Mouse (Mus musculus) megakaryocyte, embryonic 14.5 days (primary cell): ENCODE data around the gene Tmie. TPM values are rescaled to one million over a fixed set of nuclear protein-coding genes. Genes with fewer than 3 reads are reported as not detected.
"Not testable (repeated sequence)": the region's sequence is repeated elsewhere in the genome, so short reads cannot be mapped to it uniquely, and the experiment has no call there.

Source experiments
- H3K27me3 ChIP-seq: replicated peaks from 2 replicates; pipeline ENCODE3; 2012; ENCODE audit warnings: inconsistent platforms
- H3K36me3 ChIP-seq: replicated peaks from 2 replicates; pipeline ENCODE3; 2012; ENCODE audit warnings: low read length, inconsistent platforms, mixed read lengths
- H3K4me1 ChIP-seq: 2 replicates; pipeline ENCODE4 v1.6.1; 2012; ENCODE audit warnings: inconsistent platforms
- H3K4me3 ChIP-seq: replicated peaks from 2 replicates; pipeline ENCODE3; 2012; ENCODE audit warnings: moderate library complexity, mild to moderate bottlenecking, inconsistent platforms
- H3K9me3 ChIP-seq: 2 replicates; pipeline ENCODE4 v1.6.1; 2012; ENCODE audit warnings: inconsistent platforms
- FLI1 ChIP-seq: IDR thresholded peaks from 2 replicates; pipeline ENCODE4 v1.6.1; 2012; ENCODE audit warnings: low read length, inconsistent platforms, mixed read lengths
- GATA1 ChIP-seq: IDR thresholded peaks from 3 replicates; pipeline ENCODE4 v1.6.1; 2012; ENCODE audit warnings: mixed read lengths, low read length, inconsistent platforms, borderline replicate concordance
- polyA plus RNA-seq: library from polyadenylated mRNA; stranded (reverse); fragments of >175 nt; gene quantifications from 2 replicates; pipeline ENCODE4 v1.2.3, GENCODE M21; 2012; ENCODE audit warnings: low replicate concordance; ENCODE audit not compliant: insufficient read depth

The Tmie gene
- polyA plus RNA-seq, 1 experiment: 2.2 TPM

GRCm38 (mm10) chr9:110841438-110841837 is 38.5 kb downstream of the Tmie start:
- TF ChIP-seq GATA1 (no peak), FLI1 (no peak)
- Histone ChIP-seq H3K9me3 (peaks cover 13% of the 10 kb centered on the region), H3K27me3 (peaks cover 38% of the 10 kb centered on the region), H3K36me3 (no peaks in the 10 kb centered on the region), H3K4me3 (no peak overlapping the region), H3K4me1 (peaks cover 15% of the 10 kb centered on the region)

- Histone ChIP-seq H3K4me3 (no peak overlapping the region), H3K36me3 (no peaks in the 10 kb centered on the region), H3K9me3 (peaks cover 8% of the 10 kb centered on the region), H3K4me1 (peaks cover 15% of the 10 kb centered on the region), H3K27me3 (peaks cover 40% of the 10 kb centered on the region)
- no peak for TF ChIP-seq FLI1
- no peak for TF ChIP-seq GATA1
These were observed 39.0 kb downstream of the Tmie start for GRCm38 (mm10) chr9:110840905-110841304.

DNA sequence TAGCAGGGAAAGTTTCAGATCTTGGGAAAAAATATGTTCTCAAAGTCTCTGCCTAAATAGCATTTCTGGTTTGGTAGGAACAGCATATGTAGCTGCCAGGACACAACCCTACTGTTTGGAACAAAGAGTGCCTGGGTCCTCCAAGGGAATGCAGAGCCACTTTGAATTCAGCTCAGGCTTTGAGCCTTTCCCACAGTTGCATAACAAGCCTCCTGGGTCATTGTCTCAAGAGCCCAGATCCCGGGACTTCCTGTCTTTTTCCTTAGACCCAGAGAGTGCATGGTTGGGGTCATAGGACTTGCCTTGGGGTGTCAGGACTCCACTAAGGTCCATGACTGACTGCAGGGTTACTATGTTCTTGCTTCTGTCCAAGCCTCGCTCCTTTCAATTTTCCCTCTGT is 43.8 kb downstream of the Tmie start:
- Histone ChIP-seq H3K4me3 (no peak overlapping the region), H3K27me3 (peaks cover 45% of the 10 kb centered on the region), H3K36me3 (no peaks in the 10 kb centered on the region), H3K9me3 (no peaks in the 10 kb centered on the region), H3K4me1 (peaks cover 7% of the 10 kb centered on the region)
- TF ChIP-seq GATA1 (no peak), FLI1 (no peak)

DNA sequence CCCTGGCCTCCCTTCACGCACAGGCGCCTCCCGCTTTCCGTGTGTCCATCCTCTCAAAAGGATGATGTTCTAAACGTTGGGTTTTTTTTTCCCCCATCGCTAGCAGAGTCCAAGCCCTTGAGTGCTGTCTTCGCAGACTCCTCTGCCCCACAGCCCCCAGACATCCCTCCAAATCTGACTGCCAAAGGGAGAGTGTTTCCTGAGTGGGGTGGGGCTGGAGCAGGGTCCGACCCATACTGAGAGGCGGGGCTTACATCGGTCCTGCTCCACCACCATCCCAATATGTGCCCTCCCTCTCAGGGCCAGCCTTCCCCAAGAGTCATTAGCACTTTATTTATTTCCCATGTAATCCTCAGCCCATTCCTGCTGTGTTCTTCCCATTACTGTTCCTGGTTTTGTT is 45.0 kb downstream of the Tmie start:
- peaks cover under 1% of the 10 kb centered on the region; the same call in 1 of the 2 replicates for H3K4me1 ChIP-seq
- peaks cover 51% of the 10 kb centered on the region for H3K27me3 ChIP-seq
- no peaks in the 10 kb centered on the region for H3K36me3 ChIP-seq
- TF ChIP-seq FLI1: no peak
- no peak for TF ChIP-seq GATA1
- H3K4me3 ChIP-seq: no peak overlapping the region
- no peaks in the 10 kb centered on the region for H3K9me3 ChIP-seq

- TF ChIP-seq GATA1 (no peak), FLI1 (no peak)
- Histone ChIP-seq H3K27me3 (peaks cover 55% of the 10 kb centered on the region), H3K4me3 (peak within 1 kb of the TSS; percentile 51), H3K9me3 (no peaks in the 10 kb centered on the region), H3K4me1 (no peaks in the 10 kb centered on the region; the same call in 1 of the 2 replicates), H3K36me3 (no peaks in the 10 kb centered on the region)
These were observed 45.5 kb downstream of the Tmie start, which contains the start of gene Prss45 for GRCm38 (mm10) chr9:110834411-110834810. Gene Prss45, plus strand, starts transcription at chr9:110834588.

- Histone ChIP-seq H3K36me3 (no peaks in the 10 kb centered on the region), H3K27me3 (peaks cover 57% of the 10 kb centered on the region), H3K4me1 (no peaks in the 10 kb centered on the region; the same call in 1 of the 2 replicates), H3K4me3 (no peak overlapping the region), H3K9me3 (no peaks in the 10 kb centered on the region)
- no peak for TF ChIP-seq GATA1
- TF ChIP-seq FLI1: no peak
These were observed 46.9 kb downstream of the Tmie start for GRCm38 (mm10) chr9:110833021-110833420.

DNA sequence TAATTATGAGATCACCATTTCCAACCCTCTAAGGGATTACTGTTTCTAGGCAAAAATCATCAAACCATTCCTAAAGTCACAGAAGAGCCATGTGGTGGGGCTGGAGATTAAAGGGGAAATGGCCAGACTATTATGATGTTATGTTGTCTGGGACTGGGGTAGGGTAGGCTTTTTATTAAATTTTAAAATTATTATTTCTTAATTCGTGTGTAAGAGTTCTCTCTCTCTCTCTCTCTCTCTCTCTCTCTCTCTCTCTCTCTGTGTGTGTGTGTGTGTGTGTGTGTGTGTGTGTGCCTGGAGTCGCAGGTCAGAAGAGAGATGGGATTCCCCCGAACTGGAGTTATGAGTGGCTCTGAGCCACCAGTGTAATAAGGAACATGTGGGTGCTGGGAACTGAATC is 53.5 kb downstream of the Tmie start, which contains the start of gene Prss43:
Prss43 (plus strand) TSS at position 301 of the 400 bp plus-strand sequence.
- TF ChIP-seq GATA1 (no peak), FLI1 (no peak)
- no peaks in the 10 kb centered on the region for H3K36me3 ChIP-seq
- H3K4me3 ChIP-seq: no peak within 1 kb of the TSS
- H3K27me3 ChIP-seq: peaks cover 75% of the 10 kb centered on the region
- H3K9me3 ChIP-seq: peaks cover 4% of the 10 kb centered on the region
- peaks cover 13% of the 10 kb centered on the region for H3K4me1 ChIP-seq

DNA sequence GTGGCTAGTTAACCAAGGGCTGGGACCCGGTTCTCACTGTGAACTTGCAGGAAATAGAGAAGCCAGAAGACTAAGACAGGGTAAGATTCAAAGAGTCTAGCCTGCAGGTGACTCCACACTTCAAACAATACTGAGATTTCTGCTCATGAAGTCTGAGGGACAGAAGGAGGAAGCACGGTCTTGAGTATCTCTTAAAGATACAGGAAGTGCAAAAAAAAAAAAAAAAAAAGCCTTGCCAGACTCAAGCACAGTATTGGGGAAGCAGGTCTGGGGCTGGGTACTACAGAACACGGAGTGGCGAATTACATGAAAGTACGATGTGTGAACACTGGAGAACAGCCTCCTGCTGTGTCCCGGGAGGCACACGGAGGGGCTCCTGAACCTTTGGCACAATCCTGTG is 54.1 kb downstream of the Tmie start:
- Histone ChIP-seq H3K36me3 (no peaks in the 10 kb centered on the region), H3K4me3 (no peak overlapping the region), H3K27me3 (peaks cover 74% of the 10 kb centered on the region), H3K9me3 (peaks cover 4% of the 10 kb centered on the region), H3K4me1 (peaks cover 13% of the 10 kb centered on the region)
- TF ChIP-seq GATA1: no peak
- no peak for TF ChIP-seq FLI1

DNA sequence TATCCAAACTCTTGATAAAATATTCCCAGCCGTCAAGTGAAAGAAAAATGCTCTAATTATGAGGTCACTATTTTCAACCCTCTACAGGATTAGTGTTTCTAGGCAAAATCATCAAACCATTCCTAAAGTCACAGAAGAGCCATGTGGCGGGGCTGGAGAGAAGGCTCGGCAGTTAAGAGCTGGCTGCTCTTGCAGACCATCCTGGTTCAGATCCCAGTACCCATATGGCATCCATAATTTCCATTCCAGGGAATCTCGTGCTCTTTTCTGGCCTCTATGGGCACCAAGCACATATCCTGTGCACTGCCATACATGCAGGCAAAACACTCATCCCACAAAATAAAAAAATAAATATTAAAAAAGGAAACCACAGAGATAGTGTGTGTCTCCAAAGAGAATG is 54.5 kb downstream of the Tmie start:
- no peaks in the 10 kb centered on the region for H3K36me3 ChIP-seq
- no peak for TF ChIP-seq GATA1
- no peak for TF ChIP-seq FLI1

GRCm38 (mm10) chr9:110821436-110821835 is 58.5 kb downstream of the Tmie start:
- Histone ChIP-seq H3K4me1 (peaks cover 13% of the 10 kb centered on the region), H3K4me3 (no peak overlapping the region), H3K27me3 (peaks cover 67% of the 10 kb centered on the region), H3K9me3 (peaks cover 4% of the 10 kb centered on the region), H3K36me3 (no peaks in the 10 kb centered on the region)
- TF ChIP-seq GATA1: no peak
- no peak for TF ChIP-seq FLI1

More for the DNA sequence above, 54.5 kb downstream of the Tmie start:
- Histone ChIP-seq H3K9me3 (peaks cover 4% of the 10 kb centered on the region), H3K27me3 (peaks cover 70% of the 10 kb centered on the region), H3K4me3 (no peak overlapping the region), H3K4me1 (peaks cover 13% of the 10 kb centered on the region)

GRCm38 (mm10) chr9:110820546-110820945 is 59.4 kb downstream of the Tmie start:
- not testable (repeated sequence) for H3K9me3 ChIP-seq, H3K4me1 ChIP-seq, H3K36me3 ChIP-seq, H3K4me3 ChIP-seq
- peaks cover 74% of the 10 kb centered on the region for H3K27me3 ChIP-seq

Other genes starting within 250 kb of the Tmie start
- 102 and 106 TPM in 2 replicates for gene Nbeal2, start 226.0 kb downstream of the Tmie start, polyA plus RNA-seq
- 77.7 and 537 TPM in 2 replicates for gene Ccdc12, start 223.6 kb downstream of the Tmie start, polyA plus RNA-seq
- not detected in 2 replicates for gene Myl3, start 138.3 kb downstream of the Tmie start, polyA plus RNA-seq
- 0.11 TPM in 1 of 2 replicates, not detected in the other for gene Pth1r, start 133.0 kb downstream of the Tmie start, polyA plus RNA-seq
- not detected in 2 replicates for gene Prss42, start 81.9 kb downstream of the Tmie start, polyA plus RNA-seq
- gene Prss44, start 66.1 kb downstream of the Tmie start, polyA plus RNA-seq: not detected in 2 replicates
- gene Prss43, start 53.4 kb downstream of the Tmie start, polyA plus RNA-seq: not detected in 2 replicates
- not detected in 2 replicates for gene Prss45, start 45.5 kb downstream of the Tmie start, polyA plus RNA-seq
- not detected in 2 replicates for gene Prss46, start 35.6 kb downstream of the Tmie start, polyA plus RNA-seq
- 0.70 TPM in 1 of 2 replicates, not detected in the other for gene Prss50, start 22.1 kb downstream of the Tmie start, polyA plus RNA-seq
- 2.1 and 6.7 TPM in 2 replicates for gene Als2cl, start 243 bp downstream of the Tmie start, polyA plus RNA-seq
- gene Fam240a, start 36.7 kb upstream of the Tmie start, polyA plus RNA-seq: not detected in 2 replicates
- gene Tdgf1, start 66.0 kb upstream of the Tmie start, polyA plus RNA-seq: not detected in 2 replicates
- gene Lrrc2, start 71.4 kb upstream of the Tmie start, polyA plus RNA-seq: not detected in 2 replicates
- not detected in 2 replicates for gene Rtp3, start 110.5 kb upstream of the Tmie start, polyA plus RNA-seq
- gene Ltf, start 139.2 kb upstream of the Tmie start, polyA plus RNA-seq: 7.6 TPM in 1 of 2 replicates, not detected in the other
- gene Ccrl2, start 177.4 kb upstream of the Tmie start, polyA plus RNA-seq: 1.6 TPM in 1 of 2 replicates, not detected in the other
- 28.3 and 112 TPM in 2 replicates for gene Lrrfip2, start 237.5 kb upstream of the Tmie start, polyA plus RNA-seq